Mouse (Mus musculus): ENCODE data around the gene Snorc.

The Snorc gene

GRCm38 (mm10) chr1:87510845-87511244 lies 40.8 kb downstream of the Snorc start:
- peak; percentile 8 for DNase-seq

DNA sequence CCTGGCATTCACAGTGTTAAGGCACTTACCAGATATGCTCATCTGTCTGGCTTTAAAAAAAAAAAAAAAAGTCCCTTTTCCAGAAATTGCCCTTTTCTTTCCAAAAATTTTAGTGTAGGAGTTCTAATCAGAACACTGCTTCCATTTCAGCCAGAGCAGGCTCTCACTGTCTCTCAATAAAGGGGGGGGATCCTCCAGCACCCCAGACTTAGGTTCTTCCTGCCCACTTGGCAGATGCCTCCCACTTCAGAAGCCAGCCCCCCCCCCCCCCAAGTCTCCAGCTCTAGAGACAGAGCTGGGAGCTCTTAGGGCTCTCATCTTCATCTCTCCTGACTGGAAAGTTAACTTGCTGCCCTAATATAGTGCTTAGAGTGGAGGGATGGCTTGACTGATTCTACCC lies 50.4 kb downstream of the Snorc start:
- DNase-seq: no peak

DNA sequence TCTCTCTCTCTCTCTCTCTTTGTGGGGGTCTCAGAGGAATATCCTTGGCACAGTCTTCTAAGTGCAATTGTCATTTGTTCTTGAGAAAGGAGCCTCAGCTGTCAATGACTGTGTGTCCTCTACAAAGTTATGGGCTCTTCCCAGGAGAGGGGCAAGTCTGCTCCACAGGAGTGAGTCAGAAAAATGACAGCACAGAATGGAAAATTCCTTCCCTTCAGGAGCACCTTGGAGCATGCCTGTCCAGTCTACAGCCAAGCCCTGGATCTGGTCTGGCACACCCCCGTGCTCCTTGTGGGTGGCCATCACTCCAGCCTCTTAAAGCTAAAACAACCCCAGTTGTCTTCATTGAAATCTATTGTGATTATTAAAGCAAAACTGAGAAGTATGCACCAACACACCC lies 51.5 kb downstream of the Snorc start:
- DNase-seq: no peak

- DNase-seq: no peak
Observed at GRCm38 (mm10) chr1:87525041-87525440, 55.0 kb downstream of the Snorc start.
